Mouse (Mus musculus) C2C12 (cell line): Measurements from ENCODE around the gene Mafk. TPM values are rescaled to one million over a fixed set of nuclear protein-coding genes. Genes with fewer than 3 reads are reported as not detected.

ENCODE experiments used
- H3K27me3 ChIP-seq: one replicate; pipeline ENCODE4 v1.6.1; 2011; ENCODE audit not compliant: control insufficient read depth, insufficient read depth, insufficient read length
- H3K36me3 ChIP-seq: one replicate; pipeline ENCODE4 v1.6.1; 2011; ENCODE audit not compliant: control insufficient read depth, insufficient read depth
- H3K4me3 ChIP-seq: one replicate; pipeline ENCODE4 v1.5.1; 2011; ENCODE audit warnings: mild to moderate bottlenecking, control low read depth; ENCODE audit not compliant: poor library complexity, insufficient read depth, severe bottlenecking
- H3K79me2 ChIP-seq: one replicate; pipeline ENCODE4 v1.6.1; 2011; ENCODE audit not compliant: control insufficient read depth, insufficient read depth
- H3K79me3 ChIP-seq: one replicate; pipeline ENCODE4 v1.6.1; 2011; ENCODE audit warnings: low read depth, control low read depth
- H3ac ChIP-seq: one replicate; pipeline ENCODE3; 2011; ENCODE audit warnings: low read depth; ENCODE audit not compliant: control insufficient read depth, insufficient read length
- CEBPB ChIP-seq: IDR thresholded peaks from one replicate; pipeline ENCODE4 v1.6.1; 2011; ENCODE audit warnings: low read depth, mild to moderate bottlenecking, control low read depth, moderate library complexity
- CTCF ChIP-seq: IDR thresholded peaks from one replicate; pipeline ENCODE4 v1.5.1; 2011; ENCODE audit not compliant: control insufficient read depth, insufficient read depth, insufficient read length
- FOSL1 ChIP-seq: IDR thresholded peaks from one replicate; pipeline ENCODE4 v1.8.0; 2011; ENCODE audit warnings: mild to moderate bottlenecking, low read length; ENCODE audit not compliant: poor library complexity, insufficient read depth, severe bottlenecking
- MAX ChIP-seq: IDR thresholded peaks from one replicate; pipeline ENCODE4 v1.6.1; 2011; ENCODE audit warnings: mild to moderate bottlenecking, control low read depth
- MYOD1 ChIP-seq: IDR thresholded peaks from one replicate; pipeline ENCODE4 v1.6.1; 2011; ENCODE audit warnings: low read depth; ENCODE audit not compliant: control insufficient read depth, insufficient read length
- MYOG ChIP-seq: IDR thresholded peaks from one replicate; pipeline ENCODE4 v1.6.1; 2011; ENCODE audit not compliant: control insufficient read depth, insufficient read length; ENCODE audit errors: extremely low read depth
- USF1 ChIP-seq: IDR thresholded peaks from one replicate; pipeline ENCODE4 v1.6.1; 2011; ENCODE audit warnings: low read depth, mild to moderate bottlenecking, control low read depth, moderate library complexity
- microRNA-seq: library from miRNA; unstranded; fragments of <30 nt; microRNA quantifications from one replicate; pipeline ENCODE4, GENCODE M21; 2019; ENCODE audit warnings: borderline microRNAs expressed
- polyA plus RNA-seq: library from polyadenylated mRNA; unstranded; fragments of >200 nt; fragmentation: generic; extraction: Trizol; gene quantifications from one replicate; pipeline ENCODE4 v1.2.1, GENCODE M21; 2012; ENCODE audit warnings: missing spikeins

Gene Mafk
- polyA plus RNA-seq, 1 experiment: 11.9 TPM

GRCm38 (mm10) chr5:139835706-139836105 is 44.4 kb downstream of the Mafk start:
- H3K36me3 ChIP-seq: no peaks in the 10 kb centered on the region
- H3K27me3 ChIP-seq: peaks cover 12% of the 10 kb centered on the region
- TF ChIP-seq USF1 (no peak), MYOG (no peak), CTCF (no peak), MYOD1 (no peak), FOSL1 (no peak), CEBPB (no peak), MAX (no peak)
- no peak overlapping the region for H3K4me3 ChIP-seq
- no peaks in the 10 kb centered on the region for H3K79me2 ChIP-seq
- H3K79me3 ChIP-seq: no peaks in the 10 kb centered on the region
- H3ac ChIP-seq: no peak overlapping the region

GRCm38 (mm10) chr5:139838476-139838892 is 47.2 kb downstream of the Mafk start:
- Histone ChIP-seq H3K27me3 (peaks cover 15% of the 10 kb centered on the region), H3ac (no peak overlapping the region), H3K36me3 (no peaks in the 10 kb centered on the region), H3K79me2 (no peaks in the 10 kb centered on the region), H3K4me3 (no peak overlapping the region), H3K79me3 (no peaks in the 10 kb centered on the region)
- TF ChIP-seq FOSL1 (no peak), CTCF (peak; percentile 14), USF1 (no peak), CEBPB (no peak), MYOD1 (no peak), MYOG (no peak), MAX (no peak)

- Histone ChIP-seq H3ac (no peak overlapping the region), H3K79me2 (no peaks in the 10 kb centered on the region), H3K27me3 (peaks cover 15% of the 10 kb centered on the region), H3K4me3 (no peak overlapping the region), H3K36me3 (no peaks in the 10 kb centered on the region), H3K79me3 (no peaks in the 10 kb centered on the region)
- no peak for TF ChIP-seq CTCF
- TF ChIP-seq USF1: no peak
Observed at GRCm38 (mm10) chr5:139839142-139839541, 47.8 kb downstream of the Mafk start.

GRCm38 (mm10) chr5:139849626-139850320 is 58.5 kb downstream of the Mafk start:
- Histone ChIP-seq H3K79me2 (no peaks in the 10 kb centered on the region), H3K27me3 (peaks cover 6% of the 10 kb centered on the region), H3K79me3 (no peaks in the 10 kb centered on the region), H3ac (no peak overlapping the region), H3K4me3 (no peak overlapping the region), H3K36me3 (no peaks in the 10 kb centered on the region)
- TF ChIP-seq MYOG (no peak), MYOD1 (no peak), CTCF (no peak), USF1 (no peak)

Small RNA genes within 50 kb of the gene (microRNA-seq; reads per million reads assigned to microRNA genes)
- gene Mir7037: not detected

Other genes with a start within 250 kb of the Mafk start
- not detected for gene Uncx, start 248.0 kb upstream of the Mafk start, polyA plus RNA-seq
- 9.5 TPM for gene Micall2, start 55.2 kb upstream of the Mafk start, polyA plus RNA-seq
- gene Ints1, start 15.8 kb upstream of the Mafk start, polyA plus RNA-seq: 43.1 TPM
- gene Tmem184a, start 28.4 kb downstream of the Mafk start, polyA plus RNA-seq: 0.13 TPM
- 0.14 TPM for gene Gm26938, start 34.9 kb downstream of the Mafk start, polyA plus RNA-seq
- gene Psmg3, start 35.4 kb downstream of the Mafk start, polyA plus RNA-seq: 68.8 TPM
- 0.04 TPM for gene Elfn1, start 116.4 kb downstream of the Mafk start, polyA plus RNA-seq